Mouse (Mus musculus): ENCODE results near the gene Pola1.

DNA sequence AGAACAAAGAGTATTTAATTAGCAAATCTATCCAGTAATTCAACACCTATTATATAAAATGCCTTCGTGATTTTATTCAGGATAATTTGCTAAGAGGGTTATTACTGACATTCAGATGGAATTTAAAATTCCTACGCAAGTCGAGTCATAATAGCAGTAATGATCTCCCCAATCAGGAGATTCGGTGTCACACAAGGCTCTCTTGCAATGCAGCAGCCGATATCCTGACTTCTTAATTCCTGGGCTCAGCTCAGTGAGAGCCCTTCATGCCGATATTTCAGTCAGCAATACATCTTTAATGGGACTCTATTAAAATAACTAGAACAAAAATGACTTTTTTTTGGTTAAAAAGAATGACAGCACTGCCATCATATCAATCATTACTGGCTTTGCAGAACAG, 134.4 kb downstream of the Pola1 start:
- TF ChIP-seq EP300 (IDR thresholded peaks at IDR 0.05; ENCODE audit: low read depth) (no peak), CTCF (IDR thresholded peaks at IDR 0.05; ENCODE audit: low read depth) (no peak)

All from liver, postnatal 0 days (tissue).